Mouse (Mus musculus) bone marrow, adult 2 months (tissue): ENCODE results near the gene Kcna10.

Experiments used
- CTCF ChIP-seq: fragments of 200-500 bp; IDR thresholded peaks from 2 replicates; pipeline ENCODE4 v1.5.1; 2011; ENCODE audit warnings: low read length, control low read depth; ENCODE audit not compliant: control insufficient read depth, insufficient read depth
- POLR2A ChIP-seq: fragments of 200-500 bp; IDR thresholded peaks from 2 replicates; pipeline ENCODE4 v1.6.1; 2011; ENCODE audit warnings: low read depth, mild to moderate bottlenecking, control low read depth, low read length, borderline replicate concordance; ENCODE audit not compliant: control insufficient read depth

DNA sequence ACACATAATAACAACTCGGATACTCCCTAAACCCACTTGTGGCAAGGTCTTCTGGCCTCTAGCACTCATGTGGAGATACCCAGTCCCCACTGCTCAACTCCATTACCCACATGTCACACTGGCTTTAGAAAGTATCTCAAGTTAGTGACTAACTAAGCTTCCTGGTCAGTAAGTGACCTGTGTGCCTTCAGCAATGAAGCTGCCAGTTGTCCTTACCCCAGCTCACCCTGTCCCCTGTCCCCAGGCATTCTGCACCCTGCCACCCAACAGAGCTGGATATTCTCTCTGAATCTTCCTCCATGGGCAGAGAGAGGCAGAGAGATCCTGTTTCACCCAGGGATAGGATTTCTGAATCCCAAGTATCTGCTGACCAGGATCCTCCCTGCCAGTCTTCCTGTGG lies at the start of gene Kcna10:
- no peak for TF ChIP-seq CTCF
- TF ChIP-seq POLR2A = no peak
